Mouse (Mus musculus): ENCODE measurements around the gene Olfr133.
"Not testable (repeated sequence)": the region's sequence is repeated elsewhere in the genome, so short reads cannot be mapped to it uniquely, and the experiment has no call there.

Gene Olfr133

GRCm38 (mm10) chr17:38144981-38145380, at the start of gene Olfr133:
Gene Olfr133, plus strand, starts transcription at chr17:38145281.
- no peak for DNase-seq (ENCODE audit: low spot score)

GRCm38 (mm10) chr17:38124199-38124598, 20.9 kb upstream of the Olfr133 start:
- not testable (repeated sequence) for DNase-seq (ENCODE audit: low spot score)

GRCm38 (mm10) chr17:38125371-38125770, 19.7 kb upstream of the Olfr133 start:
- not testable (repeated sequence) for DNase-seq (ENCODE audit: low spot score)

GRCm38 (mm10) chr17:38134426-38134825, 10.7 kb upstream of the Olfr133 start, which contains the start of gene Olfr132:
Gene Olfr132, minus strand, starts transcription at chr17:38134526.
- DNase-seq (ENCODE audit: low spot score), result no peak

GRCm38 (mm10) chr17:38171088-38171487, 26.0 kb downstream of the Olfr133 start, which contains the start of gene Olfr134:
Gene Olfr134, plus strand, starts transcription at chr17:38171388.
- no peak for DNase-seq (ENCODE audit: low spot score)

Data from embryo, embryonic 10 days (tissue).